Mouse (Mus musculus) G1E (cell line): ENCODE results near the gene Cnga3.

Experiments used
- CTCF ChIP-seq: IDR thresholded peaks from 2 replicates; pipeline ENCODE4 v1.5.1; 2012; ENCODE audit warnings: low read depth, low read length, inconsistent platforms, mixed read lengths
- GATA1 ChIP-seq: IDR thresholded peaks from 2 replicates; pipeline ENCODE4 v1.6.1; 2012; ENCODE audit warnings: borderline replicate concordance, low read length, inconsistent platforms, mixed read lengths
- GATA2 ChIP-seq: IDR thresholded peaks from 2 replicates; pipeline ENCODE4 v1.6.1; 2012; ENCODE audit warnings: low read depth, low read length, inconsistent platforms, borderline replicate concordance
- POLR2AphosphoS5 ChIP-seq: IDR thresholded peaks from 2 replicates; pipeline ENCODE4 v1.6.1; 2012; ENCODE audit warnings: low read depth, low read length, inconsistent platforms; ENCODE audit not compliant: insufficient replicate concordance
- TAL1 ChIP-seq: conservative IDR thresholded peaks from 2 replicates; pipeline ENCODE4 v1.6.1; 2012; ENCODE audit warnings: low read depth, low read length, inconsistent platforms, mixed read lengths

- no peak for TF ChIP-seq CTCF
- no peak for TF ChIP-seq TAL1
- TF ChIP-seq GATA1 = no peak
- TF ChIP-seq POLR2AphosphoS5 = no peak
- no peak for TF ChIP-seq GATA2
These were observed 91.6 kb downstream of the Cnga3 start for GRCm38 (mm10) chr1:37305691-37306287.
